Mouse (Mus musculus): ENCODE data around the gene Rad51ap2. TPM values are rescaled to one million over a fixed set of nuclear protein-coding genes. Genes with fewer than 3 reads are reported as not detected.

Gene Rad51ap2
- 0.09 and 0.28 TPM in 2 replicates for polyA plus RNA-seq (2014; fragmentation: Nextera tagmentation; extraction: Ambion mirVana)

DNA sequence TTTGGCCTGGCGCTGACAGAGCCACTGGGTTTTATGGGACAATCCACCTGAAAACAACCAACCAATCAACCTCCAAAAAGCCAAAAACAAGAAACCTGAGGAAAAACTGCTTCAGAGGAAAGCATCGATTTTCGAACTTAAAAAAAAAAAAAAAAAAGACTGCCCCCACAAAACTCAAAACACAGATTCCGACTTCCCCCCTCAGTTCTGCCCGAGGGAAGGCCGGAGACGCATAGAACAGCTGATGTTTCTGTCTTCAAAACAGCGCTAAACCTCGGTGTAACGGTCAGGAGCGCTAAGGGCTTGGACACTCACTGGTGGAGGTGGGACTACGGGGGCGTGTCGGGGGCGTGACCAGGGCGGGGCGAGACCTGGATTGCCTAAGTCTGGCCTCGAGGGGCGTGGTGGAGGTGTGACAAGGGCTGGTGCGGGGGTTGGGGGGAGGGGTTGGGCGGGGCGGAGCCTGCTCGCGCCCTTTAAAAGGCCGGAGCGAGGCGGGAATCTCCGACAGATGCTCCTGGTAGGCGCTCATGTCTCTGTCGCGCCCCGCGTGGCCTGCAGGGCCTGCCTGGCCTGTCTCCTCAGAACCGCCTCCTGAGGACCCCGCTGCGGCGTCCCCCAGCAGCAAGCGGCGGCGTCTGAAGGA lies at the start of gene Rad51ap2:
Gene Rad51ap2, plus strand, starts transcription at position 531 of the 646 bp plus-strand sequence.
- no peaks in the 10 kb centered on the region for H3K9me3 ChIP-seq (ENCODE audit: control insufficient read depth, low read length)
- ATAC-seq (ENCODE audit: insufficient number of reproducible peaks, low FRiP score, low TSS enrichment, low read depth) (peak; percentile 100), DNase-seq (ENCODE audit: low spot score) (peak; percentile 96)
- H3K9ac ChIP-seq (ENCODE audit: low read length): peak within 1 kb of the TSS; percentile 52
- H3K27me3 ChIP-seq (ENCODE audit: control insufficient read depth, insufficient read depth, low read length): no peaks in the 10 kb centered on the region
- peak within 1 kb of the TSS; percentile 61 for H3K4me2 ChIP-seq (ENCODE audit: low read depth, severe bottlenecking)
- no peak within 1 kb of the TSS for H3K27ac ChIP-seq (replicated peaks; ENCODE audit: low read depth, low read length)
- peak within 1 kb of the TSS; percentile 40 for H3K4me3 ChIP-seq (ENCODE audit: low read depth, low read length)
- no peaks in the 10 kb centered on the region for H3K4me1 ChIP-seq (ENCODE audit: control insufficient read depth, insufficient read depth, low read length)
- WGBS: under 1% methylated on average over 38 of the region's 40 CpGs
- no peaks in the 10 kb centered on the region for H3K36me3 ChIP-seq (ENCODE audit: control insufficient read depth, insufficient read depth, low read length)

DNA sequence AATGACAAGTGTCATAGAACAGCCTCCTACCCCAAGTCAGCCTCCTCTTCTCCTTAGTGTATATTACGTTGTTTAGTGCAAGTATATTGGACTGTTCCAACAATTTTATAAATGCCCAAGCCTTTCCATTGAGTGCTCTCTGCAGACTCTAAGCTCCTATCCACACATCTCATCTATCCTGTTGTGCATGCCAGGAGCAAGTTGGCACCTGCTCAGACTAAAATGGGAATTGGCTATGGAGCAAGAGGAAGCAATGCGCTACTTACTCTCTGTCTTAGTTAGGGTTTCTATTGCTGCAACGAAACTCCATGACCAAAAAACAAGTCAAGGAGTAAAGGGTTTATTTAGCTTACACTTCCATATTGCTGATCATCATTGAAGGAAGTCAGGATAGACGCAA lies 48.2 kb upstream of the Rad51ap2 start:
- WGBS: 87% methylated on average over 4 of the region's 4 CpGs
- ATAC-seq (ENCODE audit: insufficient number of reproducible peaks, low FRiP score, low TSS enrichment, low read depth): no peak

DNA sequence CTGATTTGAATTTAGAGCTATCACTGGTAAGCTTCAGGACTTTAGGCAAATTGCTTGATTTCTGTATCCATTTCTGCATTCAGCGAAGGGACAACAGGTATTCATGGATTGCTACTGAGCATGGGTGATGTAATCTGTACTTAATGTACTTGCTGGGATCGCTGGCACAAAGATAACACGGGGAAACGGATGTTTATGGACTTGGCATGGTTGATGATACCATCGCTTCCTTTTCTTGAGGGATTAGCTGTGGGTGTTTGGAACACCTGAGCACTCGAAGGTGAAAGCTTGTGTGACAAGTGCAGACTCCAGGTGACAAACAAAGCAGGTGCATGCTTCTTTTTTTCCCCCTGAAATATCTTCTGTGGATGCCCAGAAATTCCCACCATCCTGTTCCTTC lies 37.8 kb upstream of the Rad51ap2 start:
- Histone ChIP-seq H3K36me3 (ENCODE audit: control insufficient read depth, insufficient read depth, low read length) (no peaks in the 10 kb centered on the region), H3K9me3 (ENCODE audit: control insufficient read depth, low read length) (no peaks in the 10 kb centered on the region), H3K9ac (ENCODE audit: low read length) (no peak overlapping the region), H3K27ac (replicated peaks; ENCODE audit: low read depth, low read length) (no peak overlapping the region), H3K27me3 (ENCODE audit: control insufficient read depth, insufficient read depth, low read length) (no peaks in the 10 kb centered on the region), H3K4me2 (ENCODE audit: low read depth, severe bottlenecking) (no peak overlapping the region), H3K4me1 (ENCODE audit: control insufficient read depth, insufficient read depth, low read length) (no peaks in the 10 kb centered on the region), H3K4me3 (ENCODE audit: low read depth, low read length) (no peak overlapping the region)
- WGBS: 86% methylated on average over 6 of the region's 6 CpGs
- ATAC-seq (ENCODE audit: insufficient number of reproducible peaks, low FRiP score, low TSS enrichment, low read depth) (no peak), DNase-seq (ENCODE audit: low spot score) (no peak)

More for the DNA sequence above, 48.2 kb upstream of the Rad51ap2 start:
- no peak overlapping the region for H3K4me2 ChIP-seq (ENCODE audit: low read depth, severe bottlenecking)
- H3K36me3 ChIP-seq (ENCODE audit: control insufficient read depth, insufficient read depth, low read length): no peaks in the 10 kb centered on the region
- no peaks in the 10 kb centered on the region for H3K27me3 ChIP-seq (ENCODE audit: control insufficient read depth, insufficient read depth, low read length)
- H3K9me3 ChIP-seq (ENCODE audit: control insufficient read depth, low read length): no peaks in the 10 kb centered on the region
- no peak for DNase-seq (ENCODE audit: low spot score)
- no peak overlapping the region for H3K27ac ChIP-seq (replicated peaks; ENCODE audit: low read depth, low read length)
- H3K4me3 ChIP-seq (ENCODE audit: low read depth, low read length): no peak overlapping the region
- no peak overlapping the region for H3K9ac ChIP-seq (ENCODE audit: low read length)
- no peaks in the 10 kb centered on the region for H3K4me1 ChIP-seq (ENCODE audit: control insufficient read depth, insufficient read depth, low read length)

DNA sequence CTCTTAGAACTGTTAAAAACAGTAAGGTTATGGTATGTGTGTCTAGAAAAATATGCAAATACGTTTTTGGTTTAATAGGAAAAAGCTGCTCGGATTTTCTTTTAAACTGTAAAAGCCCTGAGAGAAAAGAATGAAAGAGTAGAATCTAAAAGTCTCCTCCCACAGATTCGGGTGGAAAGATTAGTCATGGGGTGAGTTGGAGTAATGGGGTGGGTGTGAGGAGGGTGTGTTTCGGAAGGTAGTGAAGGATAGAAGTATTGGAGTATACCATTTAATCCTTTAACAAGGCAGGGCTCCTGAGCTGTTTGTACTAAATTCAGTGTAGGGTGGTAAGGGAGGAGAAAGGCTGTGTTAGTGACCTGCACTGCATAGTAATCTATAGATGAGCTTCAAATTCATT lies 28.5 kb upstream of the Rad51ap2 start:
- H3K27me3 ChIP-seq (ENCODE audit: control insufficient read depth, insufficient read depth, low read length): no peaks in the 10 kb centered on the region
- H3K4me3 ChIP-seq (ENCODE audit: low read depth, low read length): no peak overlapping the region
- DNase-seq (ENCODE audit: low spot score): no peak
- no peak overlapping the region for H3K9ac ChIP-seq (ENCODE audit: low read length)
- H3K27ac ChIP-seq (replicated peaks; ENCODE audit: low read depth, low read length): no peak overlapping the region
- no peaks in the 10 kb centered on the region for H3K9me3 ChIP-seq (ENCODE audit: control insufficient read depth, low read length)
- no peak overlapping the region for H3K4me2 ChIP-seq (ENCODE audit: low read depth, severe bottlenecking)
- H3K36me3 ChIP-seq (ENCODE audit: control insufficient read depth, insufficient read depth, low read length): no peaks in the 10 kb centered on the region
- no peaks in the 10 kb centered on the region for H3K4me1 ChIP-seq (ENCODE audit: control insufficient read depth, insufficient read depth, low read length)
- ATAC-seq (ENCODE audit: insufficient number of reproducible peaks, low FRiP score, low TSS enrichment, low read depth): no peak
- WGBS: 75% methylated on average over 4 of the region's 4 CpGs

DNA sequence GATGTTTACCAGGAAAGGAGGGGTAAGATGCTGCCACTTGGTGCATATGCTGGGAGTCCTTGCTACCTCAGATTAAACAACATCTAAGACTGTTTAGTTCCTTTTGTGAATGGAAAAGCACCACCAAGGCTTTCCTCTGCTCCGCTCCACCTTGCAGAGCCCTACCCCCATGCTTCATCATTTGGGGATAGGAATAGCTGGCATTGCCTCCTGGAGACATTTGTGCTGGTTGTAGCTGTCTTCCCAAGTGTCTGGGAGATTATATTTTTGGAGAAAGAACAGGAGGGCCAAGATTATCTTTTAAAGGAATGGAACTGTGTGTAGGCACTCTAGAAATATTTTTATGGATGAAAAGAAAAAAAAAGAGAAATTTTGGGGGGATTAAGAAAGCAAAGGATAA lies 22.8 kb upstream of the Rad51ap2 start:
- no peak for ATAC-seq (ENCODE audit: insufficient number of reproducible peaks, low FRiP score, low TSS enrichment, low read depth)
- 88% methylated on average over 1 of the region's 1 CpGs for WGBS
- H3K9me3 ChIP-seq (ENCODE audit: control insufficient read depth, low read length): no peaks in the 10 kb centered on the region

DNA sequence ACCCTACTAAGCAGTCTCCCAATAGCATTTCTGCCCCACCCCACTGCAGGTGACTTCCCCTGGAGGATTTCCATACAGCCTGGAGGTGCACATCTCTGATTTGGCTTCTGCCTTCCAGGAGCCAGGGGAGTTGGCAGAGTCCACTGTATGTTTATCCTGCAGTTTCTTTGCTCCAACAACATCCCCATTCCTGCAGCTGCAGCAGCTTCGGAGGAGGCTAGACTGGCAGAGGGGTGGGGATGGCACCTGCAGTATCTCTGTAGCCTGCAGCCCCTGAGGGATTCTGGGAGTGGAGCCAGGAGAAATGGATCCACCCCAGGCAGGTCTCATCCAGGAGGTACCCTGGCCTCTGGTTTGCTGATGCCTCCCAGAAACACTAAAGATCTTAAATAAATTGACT lies 22.2 kb upstream of the Rad51ap2 start:
- Histone ChIP-seq H3K27ac (replicated peaks; ENCODE audit: low read depth, low read length) (no peak overlapping the region), H3K9ac (ENCODE audit: low read length) (no peak overlapping the region), H3K4me2 (ENCODE audit: low read depth, severe bottlenecking) (no peak overlapping the region), H3K4me1 (ENCODE audit: control insufficient read depth, insufficient read depth, low read length) (peaks cover 8% of the 10 kb centered on the region; the same call in 1 of the 2 replicates), H3K27me3 (ENCODE audit: control insufficient read depth, insufficient read depth, low read length) (no peaks in the 10 kb centered on the region; the same call in 1 of the 2 replicates), H3K4me3 (ENCODE audit: low read depth, low read length) (no peak overlapping the region), H3K36me3 (ENCODE audit: control insufficient read depth, insufficient read depth, low read length) (no peaks in the 10 kb centered on the region), H3K9me3 (ENCODE audit: control insufficient read depth, low read length) (no peaks in the 10 kb centered on the region)
- no peak for DNase-seq (ENCODE audit: low spot score)
- no peak for ATAC-seq (ENCODE audit: insufficient number of reproducible peaks, low FRiP score, low TSS enrichment, low read depth)
- WGBS: 65% methylated on average over 1 of the region's 1 CpGs

More for the DNA sequence above, 22.8 kb upstream of the Rad51ap2 start:
- Histone ChIP-seq H3K4me3 (ENCODE audit: low read depth, low read length) (no peak overlapping the region), H3K9ac (ENCODE audit: low read length) (no peak overlapping the region), H3K4me1 (ENCODE audit: control insufficient read depth, insufficient read depth, low read length) (peaks cover 8% of the 10 kb centered on the region; the same call in 1 of the 2 replicates), H3K4me2 (ENCODE audit: low read depth, severe bottlenecking) (no peak overlapping the region), H3K36me3 (ENCODE audit: control insufficient read depth, insufficient read depth, low read length) (no peaks in the 10 kb centered on the region), H3K27ac (replicated peaks; ENCODE audit: low read depth, low read length) (no peak overlapping the region), H3K27me3 (ENCODE audit: control insufficient read depth, insufficient read depth, low read length) (no peaks in the 10 kb centered on the region; the same call in 1 of the 2 replicates)
- DNase-seq (ENCODE audit: low spot score): no peak

DNA sequence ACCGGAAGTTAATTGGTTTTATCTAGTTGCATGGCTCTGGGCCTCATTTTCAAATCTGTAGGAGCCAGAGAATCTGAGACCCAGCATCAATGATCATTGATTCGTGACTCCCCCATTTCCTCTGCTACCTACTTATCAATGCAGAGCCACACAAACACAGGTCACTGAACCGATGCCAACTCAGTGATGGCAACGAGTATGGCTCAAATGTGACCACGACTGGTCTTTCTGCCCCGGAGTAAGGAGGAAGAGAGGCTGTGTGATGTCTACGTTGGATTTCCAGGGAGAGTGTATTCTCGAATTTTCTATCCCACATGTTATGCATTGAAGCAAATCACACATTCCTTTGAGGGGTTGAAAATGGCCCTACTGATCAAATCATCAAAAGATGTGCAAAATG lies 21.4 kb upstream of the Rad51ap2 start:
- H3K27ac ChIP-seq (replicated peaks; ENCODE audit: low read depth, low read length): no peak overlapping the region
- DNase-seq (ENCODE audit: low spot score) (no peak), ATAC-seq (ENCODE audit: insufficient number of reproducible peaks, low FRiP score, low TSS enrichment, low read depth) (no peak)
- no peaks in the 10 kb centered on the region; the same call in 1 of the 2 replicates for H3K27me3 ChIP-seq (ENCODE audit: control insufficient read depth, insufficient read depth, low read length)
- no peak overlapping the region for H3K9ac ChIP-seq (ENCODE audit: low read length)
- no peak overlapping the region for H3K4me2 ChIP-seq (ENCODE audit: low read depth, severe bottlenecking)
- WGBS: 80% methylated on average over 8 of the region's 8 CpGs
- H3K9me3 ChIP-seq (ENCODE audit: control insufficient read depth, low read length): no peaks in the 10 kb centered on the region
- H3K4me3 ChIP-seq (ENCODE audit: low read depth, low read length): no peak overlapping the region
- H3K4me1 ChIP-seq (ENCODE audit: control insufficient read depth, insufficient read depth, low read length): peaks cover 8% of the 10 kb centered on the region; the same call in 1 of the 2 replicates
- no peaks in the 10 kb centered on the region for H3K36me3 ChIP-seq (ENCODE audit: control insufficient read depth, insufficient read depth, low read length)

DNA sequence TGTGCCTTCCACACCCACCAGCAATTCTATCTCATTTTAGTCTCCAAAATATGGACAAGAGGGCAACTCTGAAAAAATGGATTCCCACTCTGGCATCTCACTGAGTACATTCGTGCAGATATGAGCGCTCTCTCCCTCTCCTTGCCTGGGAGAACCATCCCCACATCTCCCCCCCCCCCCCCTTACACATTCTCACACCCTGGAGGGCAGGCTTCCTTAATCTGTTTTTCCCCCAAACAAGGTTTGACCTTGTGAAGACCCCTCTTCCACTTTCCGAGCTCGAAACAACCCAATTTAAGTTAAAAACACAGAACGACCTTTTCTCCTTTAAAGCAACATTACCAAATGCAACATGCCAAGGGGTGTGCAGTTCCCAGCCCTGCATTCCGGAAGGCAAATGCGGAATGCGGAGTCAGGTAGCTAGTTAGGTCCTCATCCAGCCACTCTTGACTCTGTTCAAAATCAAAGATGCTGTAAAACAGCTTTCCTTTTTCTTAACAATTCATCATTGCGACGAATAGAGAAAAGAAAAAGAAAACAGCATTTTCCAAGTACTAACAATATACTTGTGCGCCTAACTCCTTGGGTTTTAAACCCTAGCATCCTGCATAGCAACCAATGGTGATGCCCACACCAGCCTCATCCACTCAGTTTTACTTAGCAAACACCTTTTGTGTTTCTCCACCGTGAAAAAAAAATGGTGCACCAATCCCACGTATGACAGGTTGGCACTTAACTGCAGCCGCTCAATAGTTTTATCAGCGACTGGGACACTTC lies 20.4 kb upstream of the Rad51ap2 start:
- Histone ChIP-seq H3K4me2 (ENCODE audit: low read depth, severe bottlenecking) (peak overlapping the region; percentile 69), H3K27ac (replicated peaks; ENCODE audit: low read depth, low read length) (no peak overlapping the region), H3K4me3 (ENCODE audit: low read depth, low read length) (peak overlapping the region; percentile 35), H3K4me1 (ENCODE audit: control insufficient read depth, insufficient read depth, low read length) (peaks cover 8% of the 10 kb centered on the region; the same call in 1 of the 2 replicates), H3K36me3 (ENCODE audit: control insufficient read depth, insufficient read depth, low read length) (no peaks in the 10 kb centered on the region), H3K9me3 (ENCODE audit: control insufficient read depth, low read length) (no peaks in the 10 kb centered on the region), H3K27me3 (ENCODE audit: control insufficient read depth, insufficient read depth, low read length) (no peaks in the 10 kb centered on the region; the same call in 1 of the 2 replicates), H3K9ac (ENCODE audit: low read length) (no peak overlapping the region)
- peak; percentile 22 for DNase-seq (ENCODE audit: low spot score)
- WGBS: 8% methylated on average over 15 of the region's 15 CpGs
- no peak for ATAC-seq (ENCODE audit: insufficient number of reproducible peaks, low FRiP score, low TSS enrichment, low read depth)

All from limb, embryonic 11.5 days (tissue).